Mouse (Mus musculus) heart, embryonic 14.5 days (tissue): Measurements from ENCODE around the gene Ctdspl2. TPM values are rescaled to one million over a fixed set of nuclear protein-coding genes. Genes with fewer than 3 reads are reported as not detected.
A peak's percentile ranks its signal among the peaks of the same experiment; 100 is the strongest.

Source experiments
- ATAC-seq: fragments of 200-750 bp; cut with Nextera tagmentation; 2 replicates; pipeline ENCODE4 v1.8.0; 2017; ENCODE audit warnings: low read depth, moderate TSS enrichment; ENCODE audit not compliant: insufficient number of reproducible peaks, insufficient read depth, low FRiP score
- H3K27ac ChIP-seq, 2 experiments: fragments of 200-500 bp in 1 of 2; fragments of 300-500 bp in 1 of 2; sonication (generic) in 1 of 2; replicated peaks in 1 of 2; 2 replicates each; pipeline ENCODE4 v1.5.1; 2012 to 2014; ENCODE audit warnings: low read depth in 2 of 2, low read length in 2 of 2, control low read depth in 1 of 2, mild to moderate bottlenecking in 1 of 2, mixed read lengths in 1 of 2; ENCODE audit not compliant: control insufficient read depth in 1 of 2, insufficient read depth in 1 of 2
- H3K27me3 ChIP-seq: fragments of 300-500 bp; sonication (generic); 2 replicates; pipeline ENCODE4 v1.6.1; 2014; ENCODE audit warnings: mild to moderate bottlenecking, low read length, control low read depth; ENCODE audit not compliant: control insufficient read depth, insufficient read depth
- H3K36me3 ChIP-seq: fragments of 300-500 bp; sonication (generic); 2 replicates; pipeline ENCODE4 v1.6.1; 2014; ENCODE audit warnings: mild to moderate bottlenecking, control low read depth, low read length, mixed read lengths; ENCODE audit not compliant: control insufficient read depth, insufficient read depth
- H3K4me1 ChIP-seq, 2 experiments: fragments of 200-500 bp in 1 of 2; fragments of 300-500 bp in 1 of 2; sonication (generic) in 1 of 2; 2 replicates each; pipeline ENCODE4 v1.6.1; 2012 to 2014; ENCODE audit warnings: low read length in 2 of 2, control low read depth in 1 of 2, mixed read lengths in 1 of 2; ENCODE audit not compliant: control insufficient read depth in 2 of 2, insufficient read depth in 2 of 2
- H3K4me2 ChIP-seq: fragments of 300-500 bp; sonication (generic); 2 replicates; pipeline ENCODE4 v1.6.1; 2014; ENCODE audit warnings: mild to moderate bottlenecking, low read length
- H3K4me3 ChIP-seq, 2 experiments: fragments of 200-500 bp in 1 of 2; fragments of 300-500 bp in 1 of 2; sonication (generic) in 1 of 2; 2 replicates each; pipeline ENCODE4 v1.5.1; 2012 to 2014; ENCODE audit warnings: low read length in 2 of 2, mild to moderate bottlenecking in 2 of 2, control low read depth in 1 of 2, low read depth in 1 of 2, moderate library complexity in 1 of 2; ENCODE audit not compliant: control insufficient read depth in 1 of 2, insufficient read depth in 1 of 2
- H3K9ac ChIP-seq: fragments of 300-500 bp; sonication (generic); 2 replicates; pipeline ENCODE4 v1.6.1; 2014; ENCODE audit warnings: mild to moderate bottlenecking, low read length
- H3K9me3 ChIP-seq: fragments of 300-500 bp; sonication (generic); 2 replicates; pipeline ENCODE4 v1.6.1; 2016; ENCODE audit warnings: low read length, control low read depth; ENCODE audit not compliant: control insufficient read depth
- WGBS: fragments of 180-500 bp; shearing (Covaris S2); extraction: QIAGEN DNeasy Blood & Tissue Kit; methylation state at CpG from one replicate; pipeline ENCODE4 v1.1.7; 2014; 5-methylcytosine and 5-hydroxymethylcytosine counted together
- polyA plus RNA-seq: library from polyadenylated mRNA; unstranded; fragments of >200 nt; fragmentation: Nextera tagmentation; extraction: Ambion mirVana; gene quantifications from 2 replicates; pipeline ENCODE4 v1.2.1, GENCODE M21; 2014

The Ctdspl2 gene
- polyA plus RNA-seq, 1 experiment from 2014 or later = 35.7 TPM

DNA sequence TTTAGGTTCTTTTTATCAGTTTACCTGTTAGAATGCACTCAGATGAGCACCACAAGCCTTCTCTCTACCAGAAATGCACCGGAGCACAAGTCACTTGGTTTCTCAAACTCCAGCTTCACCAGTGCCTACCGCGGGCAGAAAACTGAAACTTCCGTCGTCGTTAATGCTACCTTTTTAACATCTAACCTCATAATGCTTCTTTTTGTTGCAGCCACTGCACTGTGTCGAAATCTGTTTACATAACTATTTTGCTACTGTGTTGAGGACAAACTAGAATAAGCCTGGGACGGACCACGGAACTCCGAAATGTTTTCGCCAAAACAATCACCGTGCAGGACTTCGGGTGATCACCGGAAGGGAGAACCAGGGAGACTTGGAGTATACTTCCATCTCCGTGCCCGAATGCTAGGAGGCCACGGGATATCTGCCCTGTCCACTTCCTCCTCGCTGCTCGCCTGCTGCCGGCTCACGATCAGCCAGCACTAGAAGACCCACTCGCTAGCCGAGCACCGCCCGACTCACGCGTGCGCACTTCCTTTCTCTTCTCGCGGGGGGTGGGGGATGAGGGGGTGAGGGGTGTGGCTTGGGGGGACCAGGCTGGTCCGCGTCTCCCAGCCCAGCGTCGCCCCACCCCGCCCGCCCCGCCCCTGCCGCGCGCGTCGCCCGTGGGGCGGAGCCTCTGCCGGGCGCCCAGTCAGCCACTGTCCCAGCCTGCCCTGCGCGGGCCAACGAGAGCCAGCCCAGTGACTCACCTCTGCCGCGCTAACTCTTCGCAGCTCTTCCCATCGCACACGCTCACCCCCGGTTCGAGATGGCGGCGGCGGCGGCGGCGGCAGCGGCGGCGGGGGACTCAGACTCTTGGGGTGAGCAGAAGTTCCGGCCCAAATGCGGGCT lies 72.3 kb downstream of the Ctdspl2 start, which contains the start of gene Eif3j1:
TSS of gene Eif3j1 (plus strand) at position 685 of the 894 bp plus-strand sequence.
- WGBS = under 1% methylated on average over 56 of the region's 67 CpGs
- Histone ChIP-seq H3K9me3 (no peaks in the 10 kb centered on the region), H3K27me3 (no peaks in the 10 kb centered on the region), H3K27ac (peak within 1 kb of the TSS; percentile 91 to 97), H3K4me1 (peaks cover 0 to 10% of the 10 kb centered on the region in 2 experiments; a peak in 2 of 4 replicates), H3K9ac (peak within 1 kb of the TSS; percentile 94), H3K4me2 (peak within 1 kb of the TSS; percentile 90), H3K4me3 (peak within 1 kb of the TSS; percentile 71 to 93), H3K36me3 (peaks cover 21% of the 10 kb centered on the region)
- ATAC-seq = peak; percentile 100

DNA sequence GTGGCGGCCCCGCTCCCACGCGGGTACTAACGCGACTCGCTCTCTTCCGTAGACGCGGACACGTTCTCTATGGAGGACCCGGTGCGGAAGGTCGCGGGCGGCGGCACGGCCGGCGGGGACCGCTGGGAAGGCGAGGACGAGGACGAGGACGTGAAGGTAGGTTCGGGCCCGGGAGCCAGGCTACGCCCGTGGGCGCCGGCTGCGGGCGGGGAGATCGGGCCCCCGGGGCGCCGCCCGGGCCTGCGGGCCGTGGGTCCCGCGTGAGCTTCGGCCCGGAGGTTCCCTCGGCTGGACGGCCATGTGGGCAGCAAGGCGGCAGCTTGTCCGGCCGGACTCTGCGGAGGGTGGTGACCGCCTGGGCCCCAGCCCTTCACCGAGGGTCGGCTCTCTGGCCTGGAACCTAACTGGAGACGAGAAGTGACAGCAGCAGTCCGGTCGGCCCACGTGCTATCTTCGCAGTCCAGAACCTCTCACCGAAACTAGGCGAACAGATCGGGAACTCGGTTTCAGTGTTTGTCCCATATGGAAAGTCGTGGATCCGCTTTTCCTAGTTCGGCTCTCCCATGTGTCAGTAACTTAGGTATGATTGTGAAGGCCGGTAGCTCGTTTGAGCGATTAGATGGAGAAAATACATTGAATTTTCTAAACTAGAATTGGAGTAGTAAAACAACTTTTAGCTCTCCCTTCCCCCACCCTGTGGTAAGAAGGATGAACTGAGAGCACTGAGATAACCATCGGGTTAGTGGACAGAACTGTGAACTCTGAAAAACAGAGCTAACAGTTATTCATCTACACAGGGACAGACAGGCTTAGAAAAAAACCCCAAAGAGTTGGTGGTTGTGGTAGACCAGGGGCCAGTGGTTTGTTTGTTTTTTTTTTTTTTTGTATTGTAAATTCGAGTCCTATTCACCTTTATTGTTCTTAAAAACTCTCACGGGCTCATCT lies 73.2 kb downstream of the Ctdspl2 start:
- Histone ChIP-seq H3K4me3 (peak overlapping the region; percentile 71 to 93), H3K9ac (peak overlapping the region; percentile 94), H3K4me2 (peak overlapping the region; percentile 90), H3K4me1 (peaks cover 0 to 10% of the 10 kb centered on the region in 2 experiments; a peak in 2 of 4 replicates), H3K36me3 (peaks cover 28% of the 10 kb centered on the region), H3K27ac (peak overlapping the region; percentile 74 to 88), H3K9me3 (no peaks in the 10 kb centered on the region), H3K27me3 (no peaks in the 10 kb centered on the region)
- under 1% methylated on average over 67 of the region's 71 CpGs for WGBS
- peak; percentile 31 for ATAC-seq

GRCm38 (mm10) chr2:122031970-122032369 lies 76.2 kb downstream of the Ctdspl2 start:
- no peak overlapping the region for H3K4me3 ChIP-seq
- peaks cover 0 to 17% of the 10 kb centered on the region in 2 experiments; a peak in 2 of 4 replicates for H3K4me1 ChIP-seq
- no peak for ATAC-seq
- H3K9me3 ChIP-seq = no peaks in the 10 kb centered on the region
- H3K36me3 ChIP-seq = peaks cover 35% of the 10 kb centered on the region
- 73% methylated on average over 5 of the region's 6 CpGs for WGBS
- H3K9ac ChIP-seq = no peak overlapping the region
- no peaks in the 10 kb centered on the region for H3K27me3 ChIP-seq
- no peak overlapping the region for H3K27ac ChIP-seq
- no peak overlapping the region for H3K4me2 ChIP-seq

DNA sequence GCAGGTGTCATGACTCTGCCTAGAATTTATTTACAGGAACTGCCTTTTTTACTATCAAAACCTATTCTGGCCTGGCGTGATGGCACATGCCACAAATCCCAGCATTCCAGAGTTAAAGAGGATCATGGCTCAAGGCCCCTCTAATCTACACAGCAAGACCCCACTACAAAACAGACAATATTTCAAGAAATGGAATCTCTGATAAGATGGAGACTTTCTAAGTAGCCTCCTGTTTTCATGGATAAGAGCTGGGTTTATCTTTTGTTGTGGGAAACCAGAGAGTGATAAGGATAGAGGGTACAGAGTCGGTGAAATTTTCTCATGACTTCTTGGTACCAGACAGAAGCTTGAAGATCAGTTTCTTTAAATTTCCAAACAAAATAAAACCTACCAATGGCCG lies 80.3 kb downstream of the Ctdspl2 start:
- H3K27me3 ChIP-seq = no peaks in the 10 kb centered on the region
- H3K27ac ChIP-seq = no peak overlapping the region
- H3K9ac ChIP-seq = no peak overlapping the region
- no peak overlapping the region for H3K4me3 ChIP-seq
- no peaks in the 10 kb centered on the region for H3K9me3 ChIP-seq
- H3K4me1 ChIP-seq = peaks cover 0 to 7% of the 10 kb centered on the region in 2 experiments; a peak in 1 of 4 replicates
- WGBS = 56% methylated on average over 3 of the region's 3 CpGs
- H3K36me3 ChIP-seq = peaks cover 45% of the 10 kb centered on the region
- no peak for ATAC-seq
- no peak overlapping the region for H3K4me2 ChIP-seq

GRCm38 (mm10) chr2:122043926-122044325 lies 88.1 kb downstream of the Ctdspl2 start:
- H3K4me1 ChIP-seq = no peaks in the 10 kb centered on the region
- peaks cover 64% of the 10 kb centered on the region for H3K36me3 ChIP-seq
- no peak overlapping the region for H3K4me2 ChIP-seq
- no peak for ATAC-seq
- no peak overlapping the region for H3K9ac ChIP-seq
- H3K4me3 ChIP-seq = no peak overlapping the region
- H3K27me3 ChIP-seq = no peaks in the 10 kb centered on the region
- H3K9me3 ChIP-seq = no peaks in the 10 kb centered on the region
- no peak overlapping the region for H3K27ac ChIP-seq

DNA sequence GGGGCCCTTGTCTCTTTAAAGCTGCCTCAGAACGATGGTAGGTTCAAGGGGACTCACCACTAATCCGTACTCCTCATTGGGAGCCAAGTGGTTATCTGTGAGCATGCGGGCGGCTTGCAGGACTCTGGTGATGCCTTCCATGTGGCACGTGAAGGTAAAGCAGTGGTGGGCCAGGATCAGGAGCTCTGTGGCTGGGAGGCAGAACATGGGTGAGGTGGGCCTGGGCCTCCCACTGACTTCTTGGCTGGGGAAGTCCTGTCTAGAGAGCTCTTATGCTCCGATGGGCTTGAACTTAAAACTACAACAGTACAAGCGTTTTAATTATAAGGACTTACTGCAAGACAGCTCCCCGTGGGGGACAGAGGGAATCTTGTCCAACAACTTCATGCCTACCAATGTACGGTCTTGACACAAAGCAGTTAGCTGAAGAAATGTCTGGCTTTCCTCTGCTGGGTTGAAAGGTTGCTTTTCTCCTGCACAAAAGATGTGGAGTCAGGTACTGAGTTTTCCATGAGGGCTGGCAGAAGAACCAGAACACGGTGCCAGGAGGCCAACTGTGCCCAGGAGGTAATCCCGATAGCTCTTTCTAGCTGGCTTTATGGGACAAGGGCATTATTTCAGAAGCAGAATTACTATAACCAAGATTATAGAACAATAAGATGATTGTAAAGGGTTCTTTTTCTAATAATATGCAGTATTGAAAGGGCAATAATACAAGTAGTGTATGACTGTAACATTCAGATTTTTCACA lies 103.7 kb downstream of the Ctdspl2 start:
- Histone ChIP-seq H3K4me3 (no peak overlapping the region), H3K27ac (no peak overlapping the region), H3K9me3 (no peaks in the 10 kb centered on the region), H3K27me3 (no peaks in the 10 kb centered on the region), H3K4me1 (peaks cover 6 to 11% of the 10 kb centered on the region in 2 experiments; a peak in 3 of 4 replicates), H3K36me3 (peaks cover 59% of the 10 kb centered on the region), H3K9ac (no peak overlapping the region), H3K4me2 (no peak overlapping the region)
- no peak for ATAC-seq
- WGBS = 64% methylated on average over 11 of the region's 11 CpGs
